Mouse (Mus musculus): ENCODE measurements at regions not wholly inside any gene's neighbourhood (a gene's known extent, or its start where the extent isn't known, plus 50 kb on each side); places are given as distances from the start of the nearest gene placed in this dataset.
"Not testable (repeated sequence)": the region's sequence is repeated elsewhere in the genome, so short reads cannot be mapped to it uniquely, and the experiment has no call there.

DNA sequence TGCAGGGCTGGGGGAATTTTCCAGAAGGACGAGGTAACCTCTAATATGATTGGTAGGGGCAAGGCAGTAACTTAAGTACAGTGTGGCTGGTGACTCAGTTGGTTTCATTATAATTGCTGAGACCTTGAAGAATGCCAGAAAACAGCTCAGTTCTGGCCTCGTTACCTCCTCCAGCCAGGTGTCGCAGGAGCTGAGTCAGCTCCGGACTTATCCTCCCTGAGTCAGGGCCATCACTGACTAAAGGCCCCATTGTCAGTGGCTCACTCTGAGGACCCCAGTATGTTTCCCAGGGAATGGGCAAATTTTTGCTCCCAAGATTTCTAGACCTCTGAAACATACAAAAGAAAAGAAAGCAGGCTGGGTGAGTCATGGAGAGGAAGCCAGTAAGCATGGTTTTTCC, 154.6 kb upstream of the Hs6st1 start:
- 93% methylated on average over 4 of the region's 4 CpGs for WGBS
- Histone ChIP-seq H3K9me3 (ENCODE audit: control insufficient read depth, low read length) (no peaks in the 10 kb centered on the region), H3K4me2 (replicated peaks; ENCODE audit: low read depth, low read length) (no peak overlapping the region), H3K27ac (ENCODE audit: low read depth, low read length) (no peak overlapping the region), H3K27me3 (ENCODE audit: control insufficient read depth, insufficient read depth, low read length) (no peaks in the 10 kb centered on the region), H3K36me3 (ENCODE audit: control insufficient read depth, insufficient read depth, low read length) (no peaks in the 10 kb centered on the region), H3K4me1 (replicated peaks; ENCODE audit: control insufficient read depth, insufficient read depth, low read length) (no peaks in the 10 kb centered on the region), H3K9ac (ENCODE audit: low read depth, low read length) (no peak overlapping the region), H3K4me3 (ENCODE audit: low read depth, low read length) (no peak overlapping the region)
- no peak for DNase-seq (ENCODE audit: low spot score)
- ATAC-seq (ENCODE audit: low FRiP score) = no peak

DNA sequence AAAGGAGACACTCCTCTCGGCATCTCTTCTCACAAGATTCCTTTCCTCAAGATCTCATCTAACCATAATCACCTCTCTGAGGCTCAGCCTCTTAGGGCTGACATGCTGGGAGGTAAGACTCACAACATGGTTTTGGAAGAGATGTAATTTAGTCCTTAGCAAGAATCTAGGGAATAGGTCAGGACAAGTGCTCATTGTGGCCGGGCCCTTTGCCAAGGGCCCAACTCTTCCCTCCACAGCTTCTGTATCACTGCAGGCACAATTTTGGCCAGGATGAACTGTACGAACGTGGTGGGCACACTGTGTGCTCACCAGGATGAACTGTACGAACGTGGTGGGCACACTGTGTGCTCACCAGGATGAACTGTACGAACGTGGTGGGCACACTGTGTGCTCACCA, 154.0 kb upstream of the Hs6st1 start:
- not testable (repeated sequence) for ATAC-seq (ENCODE audit: low FRiP score); H3K9me3 ChIP-seq (ENCODE audit: control insufficient read depth, low read length); H3K4me3 ChIP-seq (ENCODE audit: low read depth, low read length); H3K9ac ChIP-seq (ENCODE audit: low read depth, low read length); H3K4me2 ChIP-seq (replicated peaks; ENCODE audit: low read depth, low read length); H3K36me3 ChIP-seq (ENCODE audit: control insufficient read depth, insufficient read depth, low read length); H3K27ac ChIP-seq (ENCODE audit: low read depth, low read length); H3K27me3 ChIP-seq (ENCODE audit: control insufficient read depth, insufficient read depth, low read length); DNase-seq (ENCODE audit: low spot score); H3K4me1 ChIP-seq (replicated peaks; ENCODE audit: control insufficient read depth, insufficient read depth, low read length)
- 93% methylated on average over 6 of the region's 8 CpGs for WGBS

DNA sequence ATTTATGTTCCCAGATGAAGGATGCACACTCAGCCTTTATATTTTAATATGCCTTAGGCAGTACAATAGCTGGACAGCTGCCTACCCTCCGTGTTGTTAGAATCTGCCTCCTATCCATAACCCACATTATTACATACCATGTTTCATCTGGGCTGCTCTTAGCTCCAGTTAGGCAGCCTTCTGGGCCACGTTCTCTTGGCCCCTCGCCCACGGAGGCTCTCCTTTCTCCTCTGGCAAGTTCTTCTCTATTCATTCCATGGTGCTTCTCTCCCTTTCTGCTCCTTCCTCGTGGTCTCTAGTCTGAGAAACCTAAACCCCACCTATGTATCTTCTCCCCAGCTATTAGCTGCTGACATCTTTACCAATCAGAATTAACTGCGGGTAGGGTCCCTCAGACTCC, 152.7 kb upstream of the Hs6st1 start:
- no peak for ATAC-seq (ENCODE audit: low FRiP score)
- no peak overlapping the region for H3K9ac ChIP-seq (ENCODE audit: low read depth, low read length)

DNA sequence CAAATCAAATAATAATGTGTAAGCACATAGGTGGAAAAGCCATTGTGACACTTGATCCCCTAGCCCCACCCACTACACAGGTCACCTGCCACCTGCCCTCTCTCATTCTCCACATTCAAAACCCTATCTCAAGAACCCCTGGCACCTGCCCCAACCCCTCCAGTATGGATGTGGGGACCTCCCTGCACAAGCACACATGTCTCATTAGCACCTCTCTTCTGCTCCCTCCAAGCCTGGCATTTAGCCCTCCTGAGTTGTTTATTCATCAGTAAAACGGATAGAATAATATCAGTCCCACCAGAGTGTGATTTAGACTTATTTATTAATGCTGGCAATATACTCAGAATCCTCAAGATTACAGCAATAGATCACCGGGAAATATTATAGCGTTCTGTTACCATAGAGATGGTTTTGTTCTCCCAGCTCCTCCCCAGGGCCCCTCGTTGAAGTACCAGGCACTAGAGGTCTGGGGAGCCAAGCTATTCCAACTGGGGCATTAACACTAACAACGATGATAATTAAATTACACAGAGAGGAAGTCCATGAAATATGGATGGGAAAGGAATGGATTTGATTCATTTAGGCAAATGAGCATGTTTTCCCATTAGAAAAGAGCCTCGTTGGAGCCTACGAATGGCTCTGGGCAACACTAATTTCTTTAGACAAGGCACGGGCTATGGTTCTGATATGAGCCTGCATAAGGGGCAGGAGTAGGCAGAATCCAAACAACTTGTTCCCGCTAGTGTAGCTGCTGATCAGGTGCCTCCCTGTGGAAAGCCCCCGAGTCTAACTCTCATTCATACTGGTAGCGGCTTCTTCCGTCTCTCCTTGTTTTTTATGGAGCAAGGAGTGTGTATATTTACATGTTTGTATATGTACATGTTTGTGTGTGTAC, 148.1 kb upstream of the Hs6st1 start:
- DNase-seq (ENCODE audit: low spot score) = no peak
- H3K4me2 ChIP-seq (replicated peaks; ENCODE audit: low read depth, low read length) = no peak overlapping the region
- H3K4me1 ChIP-seq (replicated peaks; ENCODE audit: control insufficient read depth, insufficient read depth, low read length) = no peaks in the 10 kb centered on the region
- H3K4me3 ChIP-seq (ENCODE audit: low read depth, low read length) = no peak overlapping the region
- no peak for ATAC-seq (ENCODE audit: low FRiP score)
- H3K9me3 ChIP-seq (ENCODE audit: control insufficient read depth, low read length) = no peaks in the 10 kb centered on the region
- no peak overlapping the region for H3K9ac ChIP-seq (ENCODE audit: low read depth, low read length)
- no peaks in the 10 kb centered on the region for H3K27me3 ChIP-seq (ENCODE audit: control insufficient read depth, insufficient read depth, low read length)
- WGBS = 74% methylated on average over 12 of the region's 12 CpGs
- H3K36me3 ChIP-seq (ENCODE audit: control insufficient read depth, insufficient read depth, low read length) = no peaks in the 10 kb centered on the region
- H3K27ac ChIP-seq (ENCODE audit: low read depth, low read length) = no peak overlapping the region

More for the DNA sequence above, 152.7 kb upstream of the Hs6st1 start:
- no peak overlapping the region for H3K4me3 ChIP-seq (ENCODE audit: low read depth, low read length)
- no peaks in the 10 kb centered on the region for H3K9me3 ChIP-seq (ENCODE audit: control insufficient read depth, low read length)
- H3K4me1 ChIP-seq (replicated peaks; ENCODE audit: control insufficient read depth, insufficient read depth, low read length) = no peaks in the 10 kb centered on the region
- H3K27ac ChIP-seq (ENCODE audit: low read depth, low read length) = no peak overlapping the region
- DNase-seq (ENCODE audit: low spot score) = no peak
- H3K27me3 ChIP-seq (ENCODE audit: control insufficient read depth, insufficient read depth, low read length) = no peaks in the 10 kb centered on the region
- no peaks in the 10 kb centered on the region for H3K36me3 ChIP-seq (ENCODE audit: control insufficient read depth, insufficient read depth, low read length)
- WGBS = 90% methylated on average over 6 of the region's 6 CpGs
- H3K4me2 ChIP-seq (replicated peaks; ENCODE audit: low read depth, low read length) = no peak overlapping the region

DNA sequence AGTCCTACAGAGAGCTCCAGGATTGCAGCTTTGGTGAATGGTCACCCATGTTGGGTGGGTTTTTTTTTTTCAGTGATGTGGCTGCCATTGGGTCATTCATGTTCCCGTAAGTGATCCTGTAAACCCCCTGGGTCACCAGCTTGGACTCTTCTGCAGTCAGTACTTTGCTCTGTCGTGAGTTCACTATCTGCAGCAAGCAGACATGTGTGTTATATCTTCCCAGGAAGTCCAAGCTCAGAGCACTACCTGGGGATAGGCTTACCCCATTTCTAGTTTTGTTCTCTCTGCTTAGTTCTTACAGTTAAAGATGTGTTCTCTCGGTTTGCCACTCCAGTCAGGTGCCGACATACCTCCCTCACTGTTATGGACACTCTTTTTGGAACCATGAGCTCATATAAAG, 143.4 kb upstream of the Hs6st1 start:
- no peak for ATAC-seq (ENCODE audit: low FRiP score)
- no peaks in the 10 kb centered on the region for H3K27me3 ChIP-seq (ENCODE audit: control insufficient read depth, insufficient read depth, low read length)
- WGBS = 87% methylated on average over 4 of the region's 4 CpGs
- H3K9ac ChIP-seq (ENCODE audit: low read depth, low read length) = no peak overlapping the region
- no peaks in the 10 kb centered on the region for H3K9me3 ChIP-seq (ENCODE audit: control insufficient read depth, low read length)
- H3K4me3 ChIP-seq (ENCODE audit: low read depth, low read length) = no peak overlapping the region
- no peak overlapping the region for H3K27ac ChIP-seq (ENCODE audit: low read depth, low read length)
- DNase-seq (ENCODE audit: low spot score) = no peak
- no peaks in the 10 kb centered on the region for H3K36me3 ChIP-seq (ENCODE audit: control insufficient read depth, insufficient read depth, low read length)
- no peaks in the 10 kb centered on the region for H3K4me1 ChIP-seq (replicated peaks; ENCODE audit: control insufficient read depth, insufficient read depth, low read length)
- no peak overlapping the region for H3K4me2 ChIP-seq (replicated peaks; ENCODE audit: low read depth, low read length)

DNA sequence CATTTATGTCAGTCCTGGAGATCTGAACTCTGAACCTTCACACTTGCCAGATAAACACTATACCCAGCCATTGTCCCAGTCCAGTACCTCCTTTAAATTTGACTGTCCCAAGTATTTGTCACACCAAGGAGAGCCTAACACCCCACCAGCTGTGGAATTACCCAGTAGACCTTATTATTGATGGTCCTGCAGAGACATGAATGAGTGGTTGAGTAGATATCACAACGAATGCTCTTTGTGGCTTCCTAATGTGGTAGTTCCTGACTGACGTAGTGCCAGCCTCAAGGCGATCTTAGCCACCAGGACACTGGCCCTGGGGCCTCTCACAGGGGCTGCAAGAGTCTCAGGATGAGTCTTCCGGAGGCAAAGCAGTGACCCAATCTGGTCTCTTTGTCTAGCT, 142.9 kb upstream of the Hs6st1 start:
- WGBS = 94% methylated on average over 4 of the region's 4 CpGs
- H3K4me3 ChIP-seq (ENCODE audit: low read depth, low read length) = no peak overlapping the region
- H3K9me3 ChIP-seq (ENCODE audit: control insufficient read depth, low read length) = no peaks in the 10 kb centered on the region
- ATAC-seq (ENCODE audit: low FRiP score) (no peak), DNase-seq (ENCODE audit: low spot score) (no peak)
- no peaks in the 10 kb centered on the region for H3K36me3 ChIP-seq (ENCODE audit: control insufficient read depth, insufficient read depth, low read length)
- H3K4me2 ChIP-seq (replicated peaks; ENCODE audit: low read depth, low read length) = no peak overlapping the region
- no peaks in the 10 kb centered on the region for H3K4me1 ChIP-seq (replicated peaks; ENCODE audit: control insufficient read depth, insufficient read depth, low read length)
- H3K9ac ChIP-seq (ENCODE audit: low read depth, low read length) = no peak overlapping the region
- no peaks in the 10 kb centered on the region for H3K27me3 ChIP-seq (ENCODE audit: control insufficient read depth, insufficient read depth, low read length)
- no peak overlapping the region for H3K27ac ChIP-seq (ENCODE audit: low read depth, low read length)

DNA sequence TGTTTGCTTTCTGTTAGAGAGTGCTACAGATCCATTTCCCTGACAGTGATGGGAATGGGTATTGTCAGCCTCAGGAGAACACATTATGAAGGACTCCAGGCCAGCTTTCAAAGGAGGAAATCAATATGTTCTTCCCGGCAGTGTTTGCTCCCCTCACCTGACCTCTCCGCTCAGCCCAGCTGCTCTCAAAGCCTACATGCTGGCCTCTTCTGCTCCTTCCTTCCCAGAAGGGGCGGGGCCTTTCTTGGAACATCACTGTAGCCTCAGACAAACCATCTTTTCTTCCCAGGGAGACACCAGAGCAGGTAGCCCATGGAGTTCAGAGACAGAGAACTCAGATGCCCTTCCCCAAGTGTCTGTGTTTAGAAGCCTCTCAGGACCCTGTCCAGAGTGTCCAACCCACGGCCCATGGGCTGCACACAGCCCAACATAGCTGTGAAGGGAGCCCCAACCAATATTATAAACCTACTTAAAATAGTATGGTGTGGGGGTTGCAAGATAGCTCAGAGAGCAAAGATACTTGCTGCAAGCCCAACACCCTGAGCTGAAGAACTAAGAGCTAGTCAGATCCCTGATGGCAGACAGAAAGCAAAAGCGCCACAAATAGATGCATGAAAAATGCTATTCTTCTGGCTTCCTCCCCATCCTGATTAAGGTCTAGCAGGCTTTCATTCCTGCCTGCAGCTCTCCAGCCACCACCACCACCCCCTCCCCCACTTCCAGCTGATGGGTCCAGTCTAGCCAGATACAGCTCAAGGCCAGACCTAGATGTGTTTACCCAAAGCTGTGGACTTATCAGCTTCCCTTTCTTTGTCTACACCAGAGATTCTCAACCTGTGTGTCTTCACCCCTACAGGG, 141.8 kb upstream of the Hs6st1 start:
- WGBS = 73% methylated on average over 5 of the region's 5 CpGs
- DNase-seq (ENCODE audit: low spot score) = no peak
- Histone ChIP-seq H3K9me3 (ENCODE audit: control insufficient read depth, low read length) (no peaks in the 10 kb centered on the region), H3K9ac (ENCODE audit: low read depth, low read length) (no peak overlapping the region), H3K27ac (ENCODE audit: low read depth, low read length) (no peak overlapping the region), H3K36me3 (ENCODE audit: control insufficient read depth, insufficient read depth, low read length) (no peaks in the 10 kb centered on the region), H3K27me3 (ENCODE audit: control insufficient read depth, insufficient read depth, low read length) (no peaks in the 10 kb centered on the region), H3K4me1 (replicated peaks; ENCODE audit: control insufficient read depth, insufficient read depth, low read length) (no peaks in the 10 kb centered on the region), H3K4me3 (ENCODE audit: low read depth, low read length) (no peak overlapping the region), H3K4me2 (replicated peaks; ENCODE audit: low read depth, low read length) (no peak overlapping the region)
- ATAC-seq (ENCODE audit: low FRiP score) = no peak

DNA sequence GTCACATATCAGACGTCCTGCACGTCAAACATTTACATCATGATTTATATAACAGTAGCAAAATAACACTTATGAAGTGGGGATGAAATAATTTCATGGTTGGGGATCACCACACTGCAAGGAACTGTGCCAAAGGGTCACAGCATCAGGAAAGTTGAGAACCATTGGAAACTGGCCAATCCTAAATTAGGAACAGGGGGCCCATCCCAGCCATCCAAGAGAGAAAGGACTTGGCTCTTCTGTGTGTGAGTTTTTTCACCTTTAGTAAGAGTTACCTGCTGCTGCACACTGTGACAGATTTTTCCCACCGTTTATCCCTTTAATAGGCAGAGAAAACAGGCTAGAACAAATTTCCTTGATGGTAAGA, 141.2 kb upstream of the Hs6st1 start:
- DNase-seq (ENCODE audit: low spot score) (no peak), ATAC-seq (ENCODE audit: low FRiP score) (no peak)
- H3K4me2 ChIP-seq (replicated peaks; ENCODE audit: low read depth, low read length) = no peak overlapping the region
- no peak overlapping the region for H3K4me3 ChIP-seq (ENCODE audit: low read depth, low read length)
- no peak overlapping the region for H3K9ac ChIP-seq (ENCODE audit: low read depth, low read length)
- WGBS = 67% methylated on average over 3 of the region's 3 CpGs
- no peaks in the 10 kb centered on the region for H3K36me3 ChIP-seq (ENCODE audit: control insufficient read depth, insufficient read depth, low read length)
- H3K4me1 ChIP-seq (replicated peaks; ENCODE audit: control insufficient read depth, insufficient read depth, low read length) = no peaks in the 10 kb centered on the region
- no peak overlapping the region for H3K27ac ChIP-seq (ENCODE audit: low read depth, low read length)
- no peaks in the 10 kb centered on the region for H3K27me3 ChIP-seq (ENCODE audit: control insufficient read depth, insufficient read depth, low read length)
- no peaks in the 10 kb centered on the region for H3K9me3 ChIP-seq (ENCODE audit: control insufficient read depth, low read length)

DNA sequence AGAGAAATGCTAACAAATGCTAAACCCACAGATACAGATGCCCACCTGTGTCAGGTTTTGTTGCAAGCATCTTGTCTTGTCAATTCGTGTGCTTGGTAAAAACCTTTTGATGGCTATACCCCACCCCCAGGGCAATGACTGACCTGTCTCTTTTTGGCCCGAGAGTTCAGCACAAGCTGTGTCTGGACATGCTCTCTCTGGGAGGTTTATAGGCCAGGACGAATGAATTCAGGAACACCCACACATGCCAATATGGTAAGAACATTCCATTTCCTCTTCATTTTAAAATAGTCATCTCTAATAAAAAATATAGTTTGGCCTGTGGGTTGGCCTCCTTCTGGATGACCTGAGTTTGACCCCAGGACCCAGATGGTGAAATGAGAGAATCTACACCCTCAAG, 137.8 kb upstream of the Hs6st1 start:
- WGBS = 67% methylated on average over 3 of the region's 3 CpGs
- Histone ChIP-seq H3K27me3 (ENCODE audit: control insufficient read depth, insufficient read depth, low read length) (no peaks in the 10 kb centered on the region), H3K27ac (ENCODE audit: low read depth, low read length) (no peak overlapping the region), H3K4me1 (replicated peaks; ENCODE audit: control insufficient read depth, insufficient read depth, low read length) (no peaks in the 10 kb centered on the region), H3K9me3 (ENCODE audit: control insufficient read depth, low read length) (no peaks in the 10 kb centered on the region), H3K9ac (ENCODE audit: low read depth, low read length) (no peak overlapping the region), H3K4me3 (ENCODE audit: low read depth, low read length) (no peak overlapping the region), H3K36me3 (ENCODE audit: control insufficient read depth, insufficient read depth, low read length) (no peaks in the 10 kb centered on the region), H3K4me2 (replicated peaks; ENCODE audit: low read depth, low read length) (no peak overlapping the region)
- no peak for DNase-seq (ENCODE audit: low spot score)
- ATAC-seq (ENCODE audit: low FRiP score) = no peak
